Mouse (Mus musculus) WW6 (cell line): ENCODE data around the gene Slc38a9.

Source experiments
- DNase-seq: peaks from one replicate; pipeline ENCODE4 v3.0.0-alpha.2; 2013; ENCODE audit warnings: low read depth, low spot score

Gene Slc38a9

GRCm38 (mm10) chr13:112745936-112746694 lies 85.6 kb downstream of the Slc38a9 start:
- no peak for DNase-seq

GRCm38 (mm10) chr13:112746695-112747055 lies 86.1 kb downstream of the Slc38a9 start:
- no peak for DNase-seq

GRCm38 (mm10) chr13:112747808-112748430 lies 87.4 kb downstream of the Slc38a9 start:
- no peak for DNase-seq

GRCm38 (mm10) chr13:112748808-112749510 lies 88.4 kb downstream of the Slc38a9 start:
- DNase-seq = no peak

- DNase-seq = no peak
Measured at GRCm38 (mm10) chr13:112749881-112750280, 89.3 kb downstream of the Slc38a9 start.

GRCm38 (mm10) chr13:112751454-112752308 lies 91.1 kb downstream of the Slc38a9 start:
- DNase-seq = no peak

GRCm38 (mm10) chr13:112752309-112752975 lies 91.9 kb downstream of the Slc38a9 start:
- DNase-seq = no peak

- DNase-seq = no peak
Measured at GRCm38 (mm10) chr13:112753522-112753921, 93.0 kb downstream of the Slc38a9 start.

GRCm38 (mm10) chr13:112754871-112755270 lies 94.3 kb downstream of the Slc38a9 start:
- DNase-seq = no peak

GRCm38 (mm10) chr13:112755507-112756010 lies 95.0 kb downstream of the Slc38a9 start:
- no peak for DNase-seq

GRCm38 (mm10) chr13:112757395-112757794 lies 96.8 kb downstream of the Slc38a9 start:
- DNase-seq = no peak

- no peak for DNase-seq
Measured at GRCm38 (mm10) chr13:112758546-112759090, 98.1 kb downstream of the Slc38a9 start.

GRCm38 (mm10) chr13:112759364-112759763 lies 98.8 kb downstream of the Slc38a9 start:
- DNase-seq = no peak

GRCm38 (mm10) chr13:112759777-112760537 lies 99.4 kb downstream of the Slc38a9 start:
- no peak for DNase-seq

- DNase-seq = no peak
Measured at GRCm38 (mm10) chr13:112760538-112760881, 100.0 kb downstream of the Slc38a9 start.

- no peak for DNase-seq
Measured at GRCm38 (mm10) chr13:112761787-112762186, 101.2 kb downstream of the Slc38a9 start.

- no peak for DNase-seq
Measured at GRCm38 (mm10) chr13:112762548-112762947, 102.0 kb downstream of the Slc38a9 start.

- no peak for DNase-seq
Measured at GRCm38 (mm10) chr13:112763531-112764091, 103.1 kb downstream of the Slc38a9 start.

GRCm38 (mm10) chr13:112764556-112764955 lies 104.0 kb downstream of the Slc38a9 start:
- DNase-seq = no peak

GRCm38 (mm10) chr13:112765654-112766053 lies 105.1 kb downstream of the Slc38a9 start:
- no peak for DNase-seq
